Mouse (Mus musculus): ENCODE results near the gene Nrxn1. TPM values are rescaled to one million over a fixed set of nuclear protein-coding genes. Genes with fewer than 3 reads are reported as not detected.

Gene Nrxn1
- total and polyA plus RNA-seq, 3 experiments = not detected

DNA sequence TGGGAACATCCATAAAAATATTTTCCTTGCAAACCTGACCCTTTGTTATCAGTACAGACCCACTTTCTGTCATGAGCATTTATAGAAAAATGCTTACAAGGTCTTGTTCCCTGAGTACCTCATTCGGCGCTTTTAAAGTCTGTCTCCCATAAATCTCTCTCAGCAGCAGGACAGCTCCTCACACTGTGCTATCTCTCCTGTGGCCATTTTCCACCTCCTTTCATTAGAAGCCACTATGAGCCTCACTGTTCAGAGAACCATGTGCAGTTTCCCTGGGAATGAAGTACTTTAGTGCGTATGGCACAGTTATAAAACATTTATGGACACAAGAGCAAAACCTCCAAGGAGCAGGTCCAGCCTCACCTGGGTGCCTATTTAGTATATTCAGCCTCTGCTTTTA is 1014.4 kb downstream of the Nrxn1 start:
- H3K36me3 ChIP-seq (ENCODE audit: control insufficient read depth in 1 of 2, insufficient read depth in 2 of 2, low read length in 2 of 2) = no peaks in the 10 kb centered on the region
- DNase-seq (ENCODE audit: low read depth, low spot score) = no peak
- no peaks in the 10 kb centered on the region for H3K27me3 ChIP-seq (ENCODE audit: control insufficient read depth in 1 of 2, insufficient read depth in 2 of 2, low read length in 2 of 2)
- no peak overlapping the region for H3K4me3 ChIP-seq (ENCODE audit: control insufficient read depth in 1 of 2, insufficient read depth in 1 of 2, low read depth in 2 of 2, low read length in 2 of 2)
- no peak overlapping the region for H3K27ac ChIP-seq (ENCODE audit: control insufficient read depth, low read depth, low read length)
- H3K9me3 ChIP-seq (replicated peaks; ENCODE audit: insufficient read depth, low read length) = no peaks in the 10 kb centered on the region
- no peaks in the 10 kb centered on the region for H3K4me1 ChIP-seq (ENCODE audit: control insufficient read depth in 1 of 2, insufficient read depth in 2 of 2, low read length in 2 of 2)
- no peak overlapping the region for H3K9ac ChIP-seq (ENCODE audit: control insufficient read depth, low read depth, low read length, poor library complexity, severe bottlenecking)
- TF ChIP-seq MYB (IDR thresholded peaks at IDR 0.05; ENCODE audit: low read depth, low read length) (no peak), ZC3H11A (IDR thresholded peaks at IDR 0.05; ENCODE audit: low read depth, low read length) (no peak), POLR2AphosphoS5 (IDR thresholded peaks at IDR 0.05; ENCODE audit: borderline replicate concordance, low read depth, low read length) (no peak), RCOR1 (IDR thresholded peaks at IDR 0.05; ENCODE audit: low read depth, low read length) (no peak), ZMIZ1 (IDR thresholded peaks at IDR 0.05; ENCODE audit: low read depth, low read length) (no peak), CHD2 (IDR thresholded peaks at IDR 0.05; ENCODE audit: low read length) (no peak), GABPA (IDR thresholded peaks at IDR 0.05; ENCODE audit: low read depth, low read length) (no peak), RAD21 (IDR thresholded peaks at IDR 0.05; ENCODE audit: low read depth, low read length) (no peak), TBP (IDR thresholded peaks at IDR 0.05; ENCODE audit: low read depth, low read length) (no peak), ZNF384 (IDR thresholded peaks at IDR 0.05; ENCODE audit: low read depth, low read length) (no peak), NELFE (IDR thresholded peaks at IDR 0.05; ENCODE audit: low read depth, low read length) (no peak), E2F4 (IDR thresholded peaks at IDR 0.05; ENCODE audit: borderline replicate concordance, low read depth, low read length) (no peak), UBTF (IDR thresholded peaks at IDR 0.05; ENCODE audit: borderline replicate concordance, insufficient read depth, low read depth, low read length) (no peak)
- no peaks in the 10 kb centered on the region for H3K79me2 ChIP-seq (ENCODE audit: control insufficient read depth, insufficient read depth, low read length, poor library complexity)

DNA sequence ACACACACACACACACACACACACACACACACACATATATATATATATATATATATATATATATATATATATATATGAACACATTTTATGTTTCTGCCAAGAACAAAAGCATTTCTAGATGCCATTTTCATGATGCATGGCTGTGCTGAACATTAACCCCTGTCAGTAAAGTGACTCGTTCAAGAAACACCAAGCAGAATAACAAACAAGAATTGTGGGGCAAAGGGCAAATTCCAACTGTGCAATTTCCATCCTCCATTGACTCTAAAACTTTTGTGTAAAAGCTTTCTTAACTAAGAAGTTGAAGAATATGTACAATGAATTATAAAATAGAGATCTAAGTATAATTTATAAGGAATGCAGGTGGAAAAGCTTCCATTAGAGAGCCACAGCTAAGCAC is 1030.0 kb downstream of the Nrxn1 start:
- no peak for TF ChIP-seq USF2 (IDR thresholded peaks at IDR 0.05; ENCODE audit: borderline replicate concordance in 1 of 2, insufficient read depth in 1 of 2, low read depth in 1 of 2, low read length in 2 of 2)
- TF ChIP-seq CTCF (IDR thresholded peaks at IDR 0.05 in 2 of 3, conservative IDR thresholded peaks at IDR 0.05 in 1 of 3; ENCODE audit: control insufficient read depth in 1 of 3, insufficient read depth in 1 of 3, low read depth in 2 of 3, low read length in 3 of 3, poor library complexity in 1 of 3, severe bottlenecking in 1 of 3) = no peak
- no peak for TF ChIP-seq NRF1 (IDR thresholded peaks at IDR 0.05; ENCODE audit: insufficient read depth, low read depth, low read length, poor library complexity, severe bottlenecking)
- TF ChIP-seq MAX (IDR thresholded peaks at IDR 0.05; ENCODE audit: low read length) = no peak
- TF ChIP-seq ZNF384 (IDR thresholded peaks at IDR 0.05; ENCODE audit: low read depth, low read length) = no peak
- TF ChIP-seq MEF2A (IDR thresholded peaks at IDR 0.05; ENCODE audit: extremely low read depth, insufficient replicate concordance, low read depth, low read length, poor library complexity, severe bottlenecking) = no peak
- no peak for TF ChIP-seq NELFE (IDR thresholded peaks at IDR 0.05; ENCODE audit: low read depth, low read length)
- no peak for TF ChIP-seq E2F4 (IDR thresholded peaks at IDR 0.05; ENCODE audit: borderline replicate concordance, low read depth, low read length)
- TF ChIP-seq TCF12 (IDR thresholded peaks at IDR 0.05; ENCODE audit: low read depth, low read length) = no peak
- no peak for TF ChIP-seq MYB (IDR thresholded peaks at IDR 0.05; ENCODE audit: low read depth, low read length)
- TF ChIP-seq CHD1 (IDR thresholded peaks at IDR 0.05; ENCODE audit: low read depth, low read length) = no peak
- no peak for TF ChIP-seq ELF1 (IDR thresholded peaks at IDR 0.05; ENCODE audit: low read depth, low read length)
- no peak for TF ChIP-seq USF1 (IDR thresholded peaks at IDR 0.05; ENCODE audit: low read depth, low read length)
- TF ChIP-seq GATA1 (IDR thresholded peaks at IDR 0.05; ENCODE audit: low read depth, low read length) = no peak
- TF ChIP-seq ZKSCAN1 (IDR thresholded peaks at IDR 0.05; ENCODE audit: low read depth, low read length) = no peak
- no peak for TF ChIP-seq POLR2AphosphoS5 (IDR thresholded peaks at IDR 0.05; ENCODE audit: borderline replicate concordance, low read depth, low read length)
- TF ChIP-seq ZC3H11A (IDR thresholded peaks at IDR 0.05; ENCODE audit: low read depth, low read length) = no peak
- no peak overlapping the region for H3K9ac ChIP-seq (ENCODE audit: control insufficient read depth, low read depth, low read length, poor library complexity, severe bottlenecking)
- no peaks in the 10 kb centered on the region for H3K79me2 ChIP-seq (ENCODE audit: control insufficient read depth, insufficient read depth, low read length, poor library complexity)
- no peaks in the 10 kb centered on the region for H3K36me3 ChIP-seq (ENCODE audit: control insufficient read depth in 1 of 2, insufficient read depth in 2 of 2, low read length in 2 of 2)
- H3K9me3 ChIP-seq (replicated peaks; ENCODE audit: insufficient read depth, low read length) = no peaks in the 10 kb centered on the region
- no peak for DNase-seq (ENCODE audit: low read depth, low spot score)
- no peaks in the 10 kb centered on the region for H3K4me1 ChIP-seq (ENCODE audit: control insufficient read depth in 1 of 2, insufficient read depth in 2 of 2, low read length in 2 of 2)
- H3K27ac ChIP-seq (ENCODE audit: control insufficient read depth, low read depth, low read length) = no peak overlapping the region
- H3K27me3 ChIP-seq (ENCODE audit: control insufficient read depth in 1 of 2, insufficient read depth in 2 of 2, low read length in 2 of 2) = no peaks in the 10 kb centered on the region
- no peak overlapping the region for H3K4me3 ChIP-seq (ENCODE audit: control insufficient read depth in 1 of 2, insufficient read depth in 1 of 2, low read depth in 2 of 2, low read length in 2 of 2)

Measured in MEL (cell line).